In the genomic region with DNA sequence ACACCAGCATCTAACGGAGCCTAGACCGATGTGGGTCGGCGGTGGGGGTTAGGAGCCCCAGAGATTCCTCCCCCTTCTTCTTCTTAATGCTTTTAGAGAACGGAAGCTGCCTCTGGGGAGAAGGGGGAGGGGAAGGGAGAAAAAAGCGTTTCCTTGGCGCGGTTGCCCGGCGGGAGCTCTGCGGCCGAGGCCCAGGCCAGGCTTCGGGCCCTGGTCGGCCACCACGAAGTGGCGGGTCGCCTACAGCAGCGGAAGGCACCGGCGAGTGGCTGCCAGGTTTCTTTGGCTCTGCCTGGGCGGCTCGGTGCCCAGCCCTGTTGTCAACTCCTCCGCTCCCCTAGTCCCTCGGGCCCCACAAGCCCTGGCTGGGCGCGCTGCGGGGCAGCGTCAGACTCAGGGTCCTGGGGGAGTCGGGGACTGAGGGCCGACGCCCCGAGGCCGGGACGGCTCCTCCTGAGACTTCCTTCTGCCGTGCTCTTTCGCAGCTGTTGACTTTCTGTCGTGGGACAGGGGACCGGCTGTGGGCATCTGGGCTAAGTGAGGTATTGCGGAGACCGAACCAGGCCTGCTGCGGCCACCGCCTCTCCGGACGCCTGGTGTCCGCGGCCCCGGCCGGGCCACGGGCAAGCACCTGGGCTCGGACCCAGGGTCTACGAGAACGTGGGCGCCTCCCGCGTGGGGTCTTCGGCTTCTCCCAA, we compare ENCODE assay signal across 8 mouse cellular contexts.
DNase-seq lines count a peak whose midpoint lies in the region; ATAC-seq lines count a peak whose summit lies in the region.

No protein-coding gene starts in this region.

- H3K9ac ChIP-seq in lung, embryonic 15.5 days = peak overlapping the region; percentile 6; the same call in 1 of the 2 replicates
- peak overlapping the region; percentile 43 for H3K9ac ChIP-seq in heart, embryonic 15.5 days
- peak overlapping the region; percentile 91 for H3K9ac ChIP-seq in neural tube, embryonic 15.5 days (replicated peaks)

- H3K4me2 ChIP-seq in lung, embryonic 15.5 days = peak overlapping the region; percentile 73
- H3K4me2 ChIP-seq in heart, embryonic 15.5 days = peak overlapping the region; percentile 94
- peak overlapping the region; percentile 93 for H3K4me2 ChIP-seq in neural tube, embryonic 15.5 days

- peak; percentile 39 for ATAC-seq in lung, embryonic 15.5 days (ENCODE audit: borderline replicate concordance, extremely low read depth, low FRiP score, low TSS enrichment)
- peak; percentile 47; the same call in 1 of the 2 replicates for ATAC-seq in heart, embryonic 15.5 days (replicated peaks; ENCODE audit: insufficient number of reproducible peaks, insufficient read depth, low FRiP score, low read depth)
- peak; percentile 12 for ATAC-seq in neural tube, embryonic 15.5 days (ENCODE audit: low FRiP score)
- ATAC-seq in megakaryocyte-erythroid progenitor cell, adult 5-6 weeks (replicated peaks; ENCODE audit: low FRiP score, low TSS enrichment, poor library complexity, severe bottlenecking) = no peak

- H3K36me3 ChIP-seq in lung, embryonic 15.5 days = no peaks in the 10 kb centered on the region
- no peaks in the 10 kb centered on the region for H3K36me3 ChIP-seq in heart, embryonic 15.5 days
- no peaks in the 10 kb centered on the region for H3K36me3 ChIP-seq in neural tube, embryonic 15.5 days

- no peak for DNase-seq in lung, postnatal 4 days
- peak; percentile 69 to 74 for DNase-seq in cerebellum, postnatal 14 days
- DNase-seq in left cerebral cortex, postnatal 36 days (ENCODE audit: low spot score in 2 of 2) = peak; percentile 74 to 80
- no peak for DNase-seq in adrenal gland, adult 18-20 months (ENCODE audit: low spot score in 2 of 2)

- intact Hi-C loops in left cerebral cortex, postnatal 36 days (cut with DNase I) = loop anchor here (5.0 kb wide), 1 partner anchor 169 kb away; no protein-coding TSS in a partner anchor

- 1% methylated on average over 56 of the region's 56 CpGs for WGBS in lung, embryonic 15.5 days
- under 1% methylated on average over 56 of the region's 56 CpGs for WGBS in heart, embryonic 15.5 days
- under 1% methylated on average over 56 of the region's 56 CpGs for WGBS in neural tube, embryonic 15.5 days

- H3K27ac ChIP-seq in lung, embryonic 15.5 days = no peak overlapping the region
- no peak overlapping the region for H3K27ac ChIP-seq in heart, embryonic 15.5 days
- peak overlapping the region; percentile 100 for H3K27ac ChIP-seq in neural tube, embryonic 15.5 days (replicated peaks)

- H3K27me3 ChIP-seq in lung, embryonic 15.5 days = peaks cover 65% of the 10 kb centered on the region
- H3K27me3 ChIP-seq in heart, embryonic 15.5 days = peaks cover 67% of the 10 kb centered on the region
- H3K27me3 ChIP-seq in neural tube, embryonic 15.5 days (replicated peaks) = no peaks in the 10 kb centered on the region

- peak overlapping the region; percentile 33 for H3K4me3 ChIP-seq in lung, embryonic 15.5 days
- H3K4me3 ChIP-seq in heart, embryonic 15.5 days = peak overlapping the region; percentile 46
- H3K4me3 ChIP-seq in neural tube, embryonic 15.5 days (replicated peaks) = peak overlapping the region; percentile 62

- peaks cover 9% of the 10 kb centered on the region for H3K4me1 ChIP-seq in lung, embryonic 15.5 days
- H3K4me1 ChIP-seq in heart, embryonic 15.5 days (replicated peaks) = peaks cover 19% of the 10 kb centered on the region
- peaks cover 17% of the 10 kb centered on the region for H3K4me1 ChIP-seq in neural tube, embryonic 15.5 days

- no peaks in the 10 kb centered on the region for H3K9me3 ChIP-seq in lung, embryonic 15.5 days
- no peaks in the 10 kb centered on the region for H3K9me3 ChIP-seq in heart, embryonic 15.5 days (replicated peaks)
- no peaks in the 10 kb centered on the region for H3K9me3 ChIP-seq in neural tube, embryonic 15.5 days (replicated peaks)

Comparison
In these comparisons a context has a peak if more than half of its experiments do, and no peak if none do; other contexts are left out.
1. H3K9ac ChIP-seq: peak in every context shown above with its lines; median percentile 91 in neural tube, embryonic 15.5 days; 43 in heart, embryonic 15.5 days; 6 in lung, embryonic 15.5 days.
2. DNase-seq: peak in cerebellum, postnatal 14 days (2 of 2) and left cerebral cortex, postnatal 36 days (2 of 2); none in lung, postnatal 4 days (0 of 2) and adrenal gland, adult 18-20 months (0 of 2).
3. Peak in every context shown above with its lines, with median percentiles within 50 percentile points of each other: H3K4me2 ChIP-seq and H3K4me3 ChIP-seq.